Comparison of ENCODE assay signal across 34 mouse cellular contexts in the genomic region with DNA sequence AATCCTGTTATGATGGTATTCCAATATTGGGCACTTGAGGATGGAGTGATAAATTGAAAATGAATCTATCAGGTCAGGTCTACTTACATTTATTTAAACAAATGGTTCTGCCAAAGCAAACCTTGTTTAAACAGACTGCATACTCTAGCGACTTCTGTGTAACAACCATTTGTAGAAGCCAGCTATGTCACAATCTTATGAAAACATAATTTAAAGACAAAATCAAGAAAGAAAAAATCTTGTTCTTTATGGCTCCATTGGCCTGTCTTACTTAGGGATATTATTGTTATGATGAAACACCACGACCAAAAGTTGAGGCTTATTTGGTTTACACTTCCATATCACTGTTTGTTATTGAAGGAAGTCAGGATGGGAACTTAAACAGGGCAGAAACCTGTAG.
"Had no signal": no experiment of that assay in that cellular context is flagged by ENCODE, and none has a peak within 500 bp of the region (broad histone marks: within the 10 kb centered on the region; RNA-seq: fewer than 3 reads in every experiment).

No protein-coding gene starts in this region.

- H3K27ac ChIP-seq: heart, embryonic 10.5 days; heart, embryonic 13.5 days; heart, embryonic 15.5 days; hindbrain, embryonic 10.5 days; hindbrain, embryonic 12.5 days; hindbrain, embryonic 13.5 days; hindbrain, embryonic 14.5 days; hindbrain, embryonic 15.5 days; hindbrain, postnatal 0 days; intestine, embryonic 15.5 days; kidney, embryonic 15.5 days; kidney, postnatal 0 days; layer of hippocampus, adult 2 months had no signal

- ATAC-seq: hindbrain, embryonic 16.5 days; hindbrain, postnatal 0 days; inflammation-experienced regulatory T-cells, adult 6 months; intestine, embryonic 15.5 days; intestine, embryonic 16.5 days; intestine, postnatal 0 days had no signal

- H3K4me1 ChIP-seq: heart, embryonic 10.5 days; heart, embryonic 12.5 days; heart, embryonic 13.5 days; heart, embryonic 15.5 days; hindbrain, embryonic 12.5 days; hindbrain, embryonic 13.5 days; hindbrain, embryonic 15.5 days; intestine, embryonic 15.5 days; kidney, embryonic 15.5 days had no signal

- H3K27me3 ChIP-seq: heart, embryonic 12.5 days; heart, embryonic 13.5 days; heart, embryonic 15.5 days; hindbrain, embryonic 12.5 days; hindbrain, embryonic 13.5 days; hindbrain, embryonic 15.5 days; intestine, embryonic 15.5 days; kidney, embryonic 15.5 days had no signal

- DNase-seq: heart, postnatal 10 days; heart, postnatal 14 days; heart, postnatal 36 days; heart, postnatal 4 days; kidney, adult 11 months; kidney, adult 18-20 months; kidney, adult 2 months; kidney, adult 9 months; kidney, postnatal 10 days; kidney, postnatal 14 days; kidney, postnatal 25 days; kidney, postnatal 36 days; kidney, postnatal 4 days; layer of hippocampus, adult 9-11 months; layer of hippocampus, postnatal 36 days had no signal

- H3K4me3 ChIP-seq: heart, embryonic 10.5 days; heart, embryonic 12.5 days; heart, embryonic 13.5 days; heart, embryonic 15.5 days; hindbrain, embryonic 10.5 days; hindbrain, embryonic 12.5 days; hindbrain, embryonic 13.5 days; hindbrain, embryonic 15.5 days; intestine, embryonic 15.5 days; kidney, embryonic 15.5 days; layer of hippocampus, adult 2 months had no signal

- H3K9ac ChIP-seq: heart, embryonic 12.5 days; heart, embryonic 13.5 days; heart, embryonic 15.5 days; hindbrain, embryonic 12.5 days; hindbrain, embryonic 13.5 days; hindbrain, embryonic 14.5 days; hindbrain, embryonic 15.5 days; intestine, embryonic 15.5 days; kidney, embryonic 15.5 days had no signal

- H3K36me3 ChIP-seq: heart, embryonic 10.5 days; heart, embryonic 12.5 days; heart, embryonic 13.5 days; heart, embryonic 15.5 days; hindbrain, embryonic 10.5 days; hindbrain, embryonic 12.5 days; hindbrain, embryonic 13.5 days; hindbrain, embryonic 15.5 days; intestine, embryonic 15.5 days; kidney, embryonic 15.5 days had no signal

- H3K9me3 ChIP-seq: heart, embryonic 10.5 days; heart, embryonic 12.5 days; heart, embryonic 13.5 days; heart, embryonic 15.5 days; hindbrain, embryonic 10.5 days; hindbrain, embryonic 12.5 days; hindbrain, embryonic 13.5 days; hindbrain, embryonic 15.5 days; intestine, embryonic 15.5 days; kidney, embryonic 15.5 days had no signal

- H3K4me2 ChIP-seq: heart, embryonic 11.5 days; heart, embryonic 12.5 days; heart, embryonic 13.5 days; heart, embryonic 15.5 days; hindbrain, embryonic 12.5 days; hindbrain, embryonic 13.5 days; hindbrain, embryonic 14.5 days; hindbrain, embryonic 15.5 days; intestine, embryonic 15.5 days; kidney, embryonic 15.5 days had no signal
